Mouse (Mus musculus) heart, embryonic 15.5 days (tissue): ENCODE results near the gene Traf3ip1. TPM values are rescaled to one million over a fixed set of nuclear protein-coding genes. Genes with fewer than 3 reads are reported as not detected.
A peak's percentile ranks its signal among the peaks of the same experiment; 100 is the strongest.

Experiments used
- ATAC-seq: fragments of 200-750 bp; cut with Nextera tagmentation; replicated peaks from 2 replicates; pipeline ENCODE4 v1.8.0; 2017; ENCODE audit warnings: low read depth, moderate TSS enrichment; ENCODE audit not compliant: insufficient number of reproducible peaks, insufficient read depth, low FRiP score
- H3K27ac ChIP-seq: fragments of 300-500 bp; sonication (generic); 2 replicates; pipeline ENCODE4 v1.5.1; 2015; ENCODE audit warnings: mild to moderate bottlenecking, inconsistent platforms
- H3K27me3 ChIP-seq: fragments of 300-500 bp; sonication (generic); 2 replicates; pipeline ENCODE4 v1.6.1; 2015; ENCODE audit warnings: inconsistent platforms
- H3K36me3 ChIP-seq: fragments of 300-500 bp; sonication (generic); 2 replicates; pipeline ENCODE4 v1.6.1; 2015; ENCODE audit warnings: mild to moderate bottlenecking, inconsistent platforms
- H3K4me1 ChIP-seq: fragments of 300-500 bp; sonication (generic); replicated peaks from 2 replicates; pipeline ENCODE4 v1.6.1; 2015; ENCODE audit warnings: inconsistent platforms
- H3K4me2 ChIP-seq: fragments of 300-500 bp; sonication (generic); 2 replicates; pipeline ENCODE4 v1.6.1; 2015; ENCODE audit warnings: inconsistent platforms, mild to moderate bottlenecking, moderate library complexity
- H3K4me3 ChIP-seq: fragments of 300-500 bp; sonication (generic); 2 replicates; pipeline ENCODE4 v1.5.1; 2015; ENCODE audit warnings: mild to moderate bottlenecking, inconsistent platforms
- H3K9ac ChIP-seq: fragments of 300-500 bp; sonication (generic); 2 replicates; pipeline ENCODE4 v1.6.1; 2015; ENCODE audit warnings: mild to moderate bottlenecking, inconsistent platforms
- H3K9me3 ChIP-seq: fragments of 300-500 bp; sonication (generic); replicated peaks from 2 replicates; pipeline ENCODE4 v1.6.1; 2016; ENCODE audit warnings: inconsistent platforms
- WGBS: fragments of 180-500 bp; shearing (Covaris S2); methylation state at CpG from one replicate; pipeline ENCODE4 v1.1.7; 2015; ENCODE audit warnings: mixed read lengths; 5-methylcytosine and 5-hydroxymethylcytosine counted together
- polyA plus RNA-seq: library from polyadenylated mRNA; unstranded; fragments of >200 nt; fragmentation: Nextera tagmentation; extraction: Ambion mirVana; gene quantifications from 2 replicates; pipeline ENCODE4 v1.2.1, GENCODE M21; 2015

Gene Traf3ip1
- polyA plus RNA-seq, 1 experiment from 2014 or later = 3.9 TPM

- ATAC-seq = no peak
- Histone ChIP-seq H3K4me3 (no peak overlapping the region), H3K36me3 (no peaks in the 10 kb centered on the region), H3K9me3 (no peaks in the 10 kb centered on the region), H3K9ac (no peak overlapping the region), H3K4me1 (peaks cover 22% of the 10 kb centered on the region), H3K4me2 (no peak overlapping the region), H3K27ac (no peak overlapping the region), H3K27me3 (peaks cover 13% of the 10 kb centered on the region)
- WGBS = 30% methylated on average over 22 of the region's 22 CpGs
Observed at GRCm38 (mm10) chr1:91537786-91538569, 43.5 kb downstream of the Traf3ip1 start.

DNA sequence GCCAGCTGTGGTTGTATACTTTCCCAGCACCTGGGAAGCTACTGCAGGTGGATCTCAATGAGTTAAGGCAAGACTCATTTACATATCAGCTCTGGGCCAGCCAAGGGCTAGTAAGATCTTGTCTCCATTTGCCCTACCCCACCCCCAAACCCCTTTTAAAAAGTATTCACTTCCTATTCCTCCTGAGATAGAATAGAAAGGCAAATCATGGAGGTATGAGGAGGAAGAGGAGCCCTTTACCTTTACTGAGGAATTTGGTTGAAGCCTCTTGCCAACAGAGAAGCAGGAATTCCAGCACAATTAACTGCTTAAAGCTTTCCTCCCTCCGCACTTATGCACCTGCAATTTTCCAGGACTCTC is 44.1 kb downstream of the Traf3ip1 start:
- no peak overlapping the region for H3K4me3 ChIP-seq
- H3K9me3 ChIP-seq = no peaks in the 10 kb centered on the region
- no peaks in the 10 kb centered on the region for H3K36me3 ChIP-seq
- no peak for ATAC-seq
- no peak overlapping the region for H3K9ac ChIP-seq
- no peak overlapping the region for H3K4me2 ChIP-seq
- H3K4me1 ChIP-seq = peaks cover 20% of the 10 kb centered on the region
- no peak overlapping the region for H3K27ac ChIP-seq
- WGBS = 56% methylated on average over 1 of the region's 1 CpGs
- H3K27me3 ChIP-seq = peaks cover 13% of the 10 kb centered on the region

- Histone ChIP-seq H3K36me3 (no peaks in the 10 kb centered on the region), H3K9me3 (no peaks in the 10 kb centered on the region), H3K4me2 (peak overlapping the region; percentile 86), H3K27ac (no peak overlapping the region), H3K4me3 (peak overlapping the region; percentile 88; the same call in 1 of the 2 replicates), H3K27me3 (peaks cover 13% of the 10 kb centered on the region), H3K4me1 (peaks cover 19% of the 10 kb centered on the region), H3K9ac (no peak overlapping the region)
- 27% methylated on average over 6 of the region's 6 CpGs for whole genome bisulfite sequencing
- no peak for ATAC-seq
Observed at GRCm38 (mm10) chr1:91539246-91539645, 44.8 kb downstream of the Traf3ip1 start.

GRCm38 (mm10) chr1:91539704-91540270 is 45.3 kb downstream of the Traf3ip1 start:
- peak; percentile 3 for ATAC-seq
- Histone ChIP-seq H3K4me2 (peak overlapping the region; percentile 86), H3K9ac (peak overlapping the region; percentile 50), H3K4me3 (peak overlapping the region; percentile 88), H3K4me1 (peaks cover 19% of the 10 kb centered on the region), H3K9me3 (no peaks in the 10 kb centered on the region), H3K36me3 (no peaks in the 10 kb centered on the region), H3K27me3 (peaks cover 13% of the 10 kb centered on the region), H3K27ac (peak overlapping the region; percentile 75)
- whole genome bisulfite sequencing = 1% methylated on average over 22 of the region's 22 CpGs

- Histone ChIP-seq H3K9me3 (no peaks in the 10 kb centered on the region), H3K27me3 (peaks cover 13% of the 10 kb centered on the region), H3K9ac (peak within 1 kb of the TSS; percentile 78), H3K36me3 (no peaks in the 10 kb centered on the region), H3K4me1 (peaks cover 19% of the 10 kb centered on the region), H3K4me2 (peak within 1 kb of the TSS; percentile 86), H3K27ac (peak within 1 kb of the TSS; percentile 75), H3K4me3 (peak within 1 kb of the TSS; percentile 88)
- ATAC-seq = peak; percentile 95
- under 1% methylated on average over 41 of the region's 41 CpGs for WGBS
Observed at GRCm38 (mm10) chr1:91540271-91540826, 45.9 kb downstream of the Traf3ip1 start, which contains the start of gene Asb1. Gene Asb1, plus strand, starts transcription at chr1:91540544.

DNA sequence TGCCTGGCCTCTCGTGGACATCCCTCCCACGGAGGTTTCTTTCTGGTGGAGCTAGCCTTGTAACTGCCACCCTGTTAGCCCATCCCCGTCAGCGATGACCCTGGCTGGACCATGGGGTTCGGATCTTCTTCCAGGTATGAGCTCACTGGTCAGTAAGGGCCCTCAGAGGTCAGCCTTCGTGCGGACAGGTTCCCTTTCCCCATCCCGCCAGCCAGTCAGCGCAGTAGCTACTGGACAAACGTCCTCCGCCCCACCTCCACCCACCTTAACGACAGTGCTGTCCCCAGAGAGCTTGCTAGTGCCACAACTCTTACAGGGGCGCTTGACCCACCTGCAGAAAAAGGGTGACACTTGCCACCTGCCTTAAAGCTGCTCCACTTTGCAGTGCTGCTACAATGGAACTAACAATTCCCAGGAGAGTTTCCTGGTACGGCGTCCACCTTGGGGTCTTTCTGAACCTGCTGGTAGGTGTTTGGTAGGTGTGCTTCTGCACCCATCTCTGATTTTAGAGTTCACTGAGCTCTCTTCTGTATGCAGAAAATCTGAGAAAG is 46.7 kb downstream of the Traf3ip1 start:
- 14% methylated on average over 15 of the region's 15 CpGs for WGBS

GRCm38 (mm10) chr1:91543974-91544373 is 49.5 kb downstream of the Traf3ip1 start:
- 0 out of 2 replicates have a peak, but pooled peaks cover 7% of the 10 kb centered on the region for H3K36me3 ChIP-seq
- H3K4me2 ChIP-seq = no peak overlapping the region
- no peak overlapping the region for H3K4me3 ChIP-seq
- H3K9me3 ChIP-seq = no peaks in the 10 kb centered on the region
- 63% methylated on average over 4 of the region's 4 CpGs for WGBS
- H3K27ac ChIP-seq = no peak overlapping the region
- no peak for ATAC-seq
- peaks cover under 1% of the 10 kb centered on the region; the same call in 1 of the 2 replicates for H3K27me3 ChIP-seq
- H3K4me1 ChIP-seq = peaks cover 19% of the 10 kb centered on the region
- H3K9ac ChIP-seq = no peak overlapping the region

More for the DNA sequence above, 46.7 kb downstream of the Traf3ip1 start:
- peak overlapping the region; percentile 86 for H3K4me2 ChIP-seq
- no peaks in the 10 kb centered on the region for H3K36me3 ChIP-seq
- peaks cover 12% of the 10 kb centered on the region for H3K27me3 ChIP-seq
- H3K9ac ChIP-seq = peak overlapping the region; percentile 78
- peak overlapping the region; percentile 75 for H3K27ac ChIP-seq
- peak overlapping the region; percentile 88 for H3K4me3 ChIP-seq
- peaks cover 19% of the 10 kb centered on the region for H3K4me1 ChIP-seq
- ATAC-seq = no peak
- no peaks in the 10 kb centered on the region for H3K9me3 ChIP-seq

DNA sequence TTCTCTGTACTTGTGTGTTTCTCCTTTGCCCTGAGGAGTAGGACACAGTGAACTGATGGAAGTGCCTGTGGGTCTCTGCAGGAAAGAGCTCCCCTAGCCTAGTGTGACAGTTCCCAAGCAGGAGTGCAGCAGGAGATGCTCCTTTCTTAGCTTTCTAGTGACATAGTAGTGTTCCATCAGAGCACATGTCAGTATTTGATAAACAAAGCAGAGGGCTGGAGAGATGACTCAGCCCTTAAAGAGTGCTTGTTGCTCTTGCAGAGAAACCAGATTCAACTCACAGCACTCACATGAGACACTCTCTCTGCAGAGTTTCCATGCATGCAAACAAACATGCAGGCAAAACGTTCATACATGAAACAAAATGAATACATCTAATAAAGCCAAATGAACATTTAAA is 50.8 kb downstream of the Traf3ip1 start:
- no peak overlapping the region for H3K4me2 ChIP-seq
- 78% methylated on average over 1 of the region's 1 CpGs for WGBS
- H3K4me1 ChIP-seq = peaks cover 12% of the 10 kb centered on the region
- H3K27ac ChIP-seq = no peak overlapping the region
- no peak overlapping the region for H3K4me3 ChIP-seq
- ATAC-seq = no peak
- H3K36me3 ChIP-seq = 0 out of 2 replicates have a peak, but pooled peaks cover 7% of the 10 kb centered on the region
- no peaks in the 10 kb centered on the region for H3K27me3 ChIP-seq
- H3K9me3 ChIP-seq = no peaks in the 10 kb centered on the region
- H3K9ac ChIP-seq = no peak overlapping the region

DNA sequence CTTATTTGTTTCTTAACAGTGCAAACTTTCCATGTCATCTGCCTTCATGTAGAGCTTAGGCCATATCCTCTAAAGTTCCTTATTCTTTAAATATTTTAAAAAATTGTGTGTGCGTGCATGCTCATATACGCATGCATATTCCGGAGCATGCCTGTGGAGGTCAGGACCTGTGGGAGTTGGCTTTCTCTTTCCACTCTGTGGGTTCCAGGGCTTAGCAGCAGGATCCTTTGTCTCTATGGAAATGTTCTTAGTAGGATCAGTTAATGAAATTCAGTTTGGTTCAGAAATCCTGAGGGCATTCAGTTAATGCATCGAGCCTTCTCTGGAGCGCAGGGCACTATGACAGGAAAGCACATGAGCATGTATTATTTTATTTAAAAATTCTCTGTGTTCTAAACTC is 53.1 kb downstream of the Traf3ip1 start:
- Histone ChIP-seq H3K9ac (no peak overlapping the region), H3K4me2 (no peak overlapping the region), H3K4me3 (no peak overlapping the region), H3K9me3 (no peaks in the 10 kb centered on the region), H3K36me3 (peaks cover 13% of the 10 kb centered on the region; the same call in 1 of the 2 replicates), H3K27ac (no peak overlapping the region), H3K27me3 (no peaks in the 10 kb centered on the region), H3K4me1 (no peaks in the 10 kb centered on the region)
- 97% methylated on average over 5 of the region's 5 CpGs for WGBS
- ATAC-seq = no peak

DNA sequence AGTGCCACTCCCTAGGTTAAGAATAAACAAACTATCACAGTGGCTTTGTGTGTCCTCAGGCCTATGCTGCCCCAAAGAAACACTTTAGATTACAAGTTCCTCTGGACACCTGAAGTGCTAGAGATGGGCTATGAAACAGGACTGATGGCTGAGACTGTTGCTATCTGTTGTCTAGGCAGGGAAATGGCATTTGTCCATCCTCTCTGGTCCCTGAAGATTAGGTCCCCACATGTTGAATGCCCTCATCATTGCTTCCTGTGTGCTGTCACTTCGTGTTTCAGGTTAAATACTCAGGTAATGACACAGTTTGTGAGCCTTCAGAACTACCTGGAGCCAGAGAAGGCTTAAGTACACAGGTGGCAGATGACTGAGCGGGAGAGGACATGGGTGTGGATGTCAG is 54.6 kb downstream of the Traf3ip1 start:
- Histone ChIP-seq H3K4me2 (no peak overlapping the region), H3K4me3 (no peak overlapping the region), H3K9ac (no peak overlapping the region), H3K36me3 (peaks cover 16% of the 10 kb centered on the region; the same call in 1 of the 2 replicates), H3K27me3 (no peaks in the 10 kb centered on the region), H3K9me3 (no peaks in the 10 kb centered on the region), H3K27ac (no peak overlapping the region), H3K4me1 (no peaks in the 10 kb centered on the region)
- 80% methylated on average over 2 of the region's 2 CpGs for WGBS
- no peak for ATAC-seq

DNA sequence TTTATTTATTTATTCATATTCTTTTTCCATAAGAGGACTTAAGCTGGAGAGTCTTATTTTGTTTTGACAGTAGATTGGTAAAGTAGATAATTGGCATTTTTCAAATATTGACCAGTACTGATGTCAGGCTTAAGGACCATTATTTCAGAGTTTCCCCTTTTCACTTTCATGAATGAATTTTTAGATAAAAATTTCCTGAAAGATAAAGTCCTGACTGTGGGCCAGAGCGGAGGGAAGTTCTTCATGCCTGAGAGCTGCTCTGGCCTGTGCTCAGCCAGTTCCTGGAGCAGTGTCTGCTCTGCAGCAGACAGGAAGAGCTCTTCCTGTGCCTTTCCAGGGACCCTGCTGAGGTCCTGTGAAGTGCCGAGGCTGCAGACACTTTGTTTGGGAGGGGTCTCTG is 62.7 kb downstream of the Traf3ip1 start:
- Histone ChIP-seq H3K27ac (no peak overlapping the region), H3K4me1 (0 out of 2 replicates have a peak, but pooled peaks cover 3% of the 10 kb centered on the region), H3K9ac (no peak overlapping the region), H3K4me3 (no peak overlapping the region), H3K9me3 (no peaks in the 10 kb centered on the region), H3K4me2 (no peak overlapping the region), H3K27me3 (no peaks in the 10 kb centered on the region), H3K36me3 (peaks cover 24% of the 10 kb centered on the region)
- 55% methylated on average over 2 of the region's 2 CpGs for WGBS
- no peak for ATAC-seq
